Comparison of ENCODE assay signal across 17 mouse cellular contexts in the genomic region with DNA sequence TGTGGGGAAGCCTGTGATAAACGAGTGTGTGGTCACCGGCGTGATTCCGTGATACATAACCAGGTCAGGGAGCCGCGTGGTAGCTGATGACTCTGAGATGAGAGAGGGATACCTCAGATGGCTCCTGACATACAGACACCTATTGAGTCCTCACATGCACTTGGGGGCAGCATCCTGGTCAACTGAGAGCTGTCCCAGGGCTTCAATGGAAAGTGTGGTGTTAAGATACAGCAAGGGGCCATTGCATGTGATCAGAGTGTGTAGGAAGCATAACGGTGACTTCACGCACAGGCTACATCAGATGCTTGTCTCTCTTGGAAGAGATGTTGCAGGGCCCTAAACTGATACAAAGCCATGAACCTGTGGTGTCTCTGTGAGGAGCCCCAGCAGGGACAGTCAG.
"Had no signal": no experiment of that assay in that cellular context is flagged by ENCODE, and none has a peak within 500 bp of the region (broad histone marks: within the 10 kb centered on the region; RNA-seq: fewer than 3 reads in every experiment).

No protein-coding gene starts in this region.

- H3K4me2 ChIP-seq: lung, embryonic 14.5 days; midbrain, embryonic 12.5 days; midbrain, embryonic 15.5 days; neural tube, embryonic 13.5 days; neural tube, embryonic 15.5 days had no signal

- H3K9ac ChIP-seq: lung, embryonic 14.5 days; midbrain, embryonic 12.5 days; midbrain, embryonic 15.5 days; neural tube, embryonic 15.5 days had no signal

- H3K9me3 ChIP-seq: midbrain, embryonic 10.5 days; midbrain, embryonic 12.5 days; midbrain, embryonic 15.5 days; neural tube, embryonic 13.5 days; neural tube, embryonic 15.5 days had no signal

- DNase-seq: lung, adult 18-20 months; lung, embryonic 14.5 days; lung, postnatal 10 days; retina, postnatal 1 day; right cerebral cortex, adult 18-20 months; right cerebral cortex, postnatal 25 days; right cerebral cortex, postnatal 4 days; spleen, adult 18-20 months; thymus, adult 18-20 months; thymus, postnatal 14 days; thymus, postnatal 36 days had no signal

- H3K36me3 ChIP-seq: midbrain, embryonic 10.5 days; midbrain, embryonic 12.5 days; midbrain, embryonic 15.5 days; neural tube, embryonic 13.5 days; neural tube, embryonic 15.5 days had no signal

- H3K27me3 ChIP-seq: midbrain, embryonic 12.5 days; midbrain, embryonic 15.5 days; neural tube, embryonic 13.5 days; neural tube, embryonic 15.5 days had no signal

- H3K4me1 ChIP-seq: neural tube, embryonic 15.5 days had no signal

- H3K27ac ChIP-seq: midbrain, embryonic 10.5 days; midbrain, embryonic 12.5 days; midbrain, embryonic 15.5 days; neural tube, embryonic 15.5 days had no signal

- H3K4me3 ChIP-seq: midbrain, embryonic 10.5 days; midbrain, embryonic 12.5 days; midbrain, embryonic 15.5 days; myocyte; neural tube, embryonic 13.5 days; neural tube, embryonic 15.5 days had no signal
